Mouse (Mus musculus) c-Kit-positive CD71-positive TER-119-positive erythroid progenitor cells, embryonic 14.5 days (primary cell): ENCODE measurements at regions not wholly inside any gene's neighbourhood (a gene's known extent, or its start where the extent isn't known, plus 50 kb on each side); places are given as distances from the start of the nearest gene placed in this dataset.

Experiments
- DNase-seq: peaks from one replicate; pipeline ENCODE4 v3.0.0-alpha.2; 2013; ENCODE audit warnings: low spot score

GRCm38 (mm10) chr6:100143586-100144301 is 143.5 kb downstream of the Rybp start:
- DNase-seq, result no peak

- DNase-seq, result no peak
These were observed 146.1 kb downstream of the Rybp start for GRCm38 (mm10) chr6:100141225-100141624.

GRCm38 (mm10) chr6:100140581-100141114 is 146.6 kb downstream of the Rybp start:
- no peak for DNase-seq

- no peak for DNase-seq
These were observed 147.5 kb downstream of the Rybp start for GRCm38 (mm10) chr6:100139809-100140208.

GRCm38 (mm10) chr6:100138659-100139058 is 148.6 kb downstream of the Rybp start:
- DNase-seq, result no peak

GRCm38 (mm10) chr6:100135177-100135576 is 152.1 kb downstream of the Rybp start:
- no peak for DNase-seq

- DNase-seq, result no peak
These were observed 153.3 kb downstream of the Rybp start for GRCm38 (mm10) chr6:100133970-100134369.

- DNase-seq, result no peak
These were observed 154.2 kb downstream of the Rybp start for GRCm38 (mm10) chr6:100132916-100133600.

- no peak for DNase-seq
These were observed 159.8 kb downstream of the Rybp start for GRCm38 (mm10) chr6:100127221-100128143.

GRCm38 (mm10) chr6:100126736-100127135 is 160.5 kb downstream of the Rybp start:
- no peak for DNase-seq

- no peak for DNase-seq
These were observed 161.0 kb downstream of the Rybp start for GRCm38 (mm10) chr6:100126326-100126725.

- no peak for DNase-seq
These were observed 166.0 kb downstream of the Rybp start for GRCm38 (mm10) chr6:100121240-100121639.

- no peak for DNase-seq
These were observed 167.0 kb downstream of the Rybp start for GRCm38 (mm10) chr6:100120017-100120944.

GRCm38 (mm10) chr6:100117084-100117483 is 170.2 kb downstream of the Rybp start:
- no peak for DNase-seq

- no peak for DNase-seq
These were observed 173.7 kb downstream of the Rybp start for GRCm38 (mm10) chr6:100113393-100114137.

- no peak for DNase-seq
These were observed 176.2 kb downstream of the Rybp start for GRCm38 (mm10) chr6:100110981-100111660.

GRCm38 (mm10) chr6:100109979-100110378 is 177.3 kb downstream of the Rybp start:
- no peak for DNase-seq

- DNase-seq, result no peak
These were observed 177.9 kb downstream of the Rybp start for GRCm38 (mm10) chr6:100109351-100109750.

- DNase-seq, result no peak
These were observed 179.8 kb downstream of the Rybp start for GRCm38 (mm10) chr6:100107508-100107907.

- no peak for DNase-seq
These were observed 180.2 kb downstream of the Rybp start for GRCm38 (mm10) chr6:100107066-100107465.
